Mouse (Mus musculus): ENCODE measurements at regions not wholly inside any gene's neighbourhood (a gene's known extent, or its start where the extent isn't known, plus 50 kb on each side); places are given as distances from the start of the nearest gene placed in this dataset.
"Not testable (repeated sequence)": the region's sequence is repeated elsewhere in the genome, so short reads cannot be mapped to it uniquely, and the experiment has no call there.

GRCm38 (mm10) chr2:171985813-171986572, 57.3 kb downstream of the Cbln4 start:
- DNase-seq, result no peak

GRCm38 (mm10) chr2:171969311-171969905, 73.9 kb downstream of the Cbln4 start:
- DNase-seq, result no peak

- DNase-seq, result no peak
Observed at GRCm38 (mm10) chr2:171946569-171947250, 96.6 kb downstream of the Cbln4 start.

GRCm38 (mm10) chr2:171942671-171943070, 100.6 kb downstream of the Cbln4 start:
- no peak for DNase-seq

GRCm38 (mm10) chr2:171935646-171936325, 107.5 kb downstream of the Cbln4 start:
- DNase-seq, result no peak

GRCm38 (mm10) chr2:171920960-171921359, 122.3 kb downstream of the Cbln4 start:
- DNase-seq, result no peak

GRCm38 (mm10) chr2:171887306-171887705, 156.0 kb downstream of the Cbln4 start:
- DNase-seq, result no peak

- not testable (repeated sequence) for DNase-seq
Observed at GRCm38 (mm10) chr2:171879238-171879960, 163.9 kb downstream of the Cbln4 start.

GRCm38 (mm10) chr2:171867550-171867949, 175.7 kb downstream of the Cbln4 start:
- DNase-seq, result no peak

GRCm38 (mm10) chr2:171864376-171864965, 178.8 kb downstream of the Cbln4 start:
- DNase-seq, result no peak

- no peak for DNase-seq
Observed at GRCm38 (mm10) chr2:171862626-171863025, 180.6 kb downstream of the Cbln4 start.

GRCm38 (mm10) chr2:171858894-171859293, 184.4 kb downstream of the Cbln4 start:
- no peak for DNase-seq

GRCm38 (mm10) chr2:171856491-171856890, 186.8 kb downstream of the Cbln4 start:
- DNase-seq, result no peak

GRCm38 (mm10) chr2:171846826-171847492, 196.3 kb downstream of the Cbln4 start:
- no peak for DNase-seq

GRCm38 (mm10) chr2:171840058-171840713, 203.1 kb downstream of the Cbln4 start:
- DNase-seq, result no peak

GRCm38 (mm10) chr2:171822156-171822555, 221.1 kb downstream of the Cbln4 start:
- no peak for DNase-seq

- no peak for DNase-seq
Observed at GRCm38 (mm10) chr2:171818504-171818903, 224.8 kb downstream of the Cbln4 start.

- no peak for DNase-seq
Observed at GRCm38 (mm10) chr2:171816685-171817419, 226.4 kb downstream of the Cbln4 start.

GRCm38 (mm10) chr2:171812701-171813100, 230.6 kb downstream of the Cbln4 start:
- no peak for DNase-seq

GRCm38 (mm10) chr2:171805376-171805775, 237.9 kb downstream of the Cbln4 start:
- no peak for DNase-seq

Measured in thymus, postnatal 14 days (tissue).